8 mouse cellular contexts compared by ENCODE assay signal in genomic region chr9:106478101-106478500, GRCm38 (mm10). TPM values are rescaled to one million over a fixed set of nuclear protein-coding genes. Genes with fewer than 3 reads are reported as not detected.
DNase-seq lines count a peak whose midpoint lies in the region; ATAC-seq and TF ChIP-seq lines count a peak whose summit lies in the region.

No protein-coding gene starts in this region.

- TF ChIP-seq CTCF in C2C12 (IDR thresholded peaks at IDR 0.05; ENCODE audit: control insufficient read depth, insufficient read depth, insufficient read length) = no peak

- H3K79me2 ChIP-seq in C2C12 (ENCODE audit: control insufficient read depth, insufficient read depth) = peaks cover 52% of the 10 kb centered on the region

- H3K4me3 ChIP-seq in heart, embryonic 11.5 days (ENCODE audit: low read depth, low read length) = peak overlapping the region; percentile 57
- H3K4me3 ChIP-seq in C2C12 (ENCODE audit: insufficient read depth, poor library complexity, severe bottlenecking) = peak overlapping the region; percentile 61
- H3K4me3 ChIP-seq in embryonic facial prominence, embryonic 13.5 days = peak overlapping the region; percentile 77
- peak overlapping the region; percentile 61 for H3K4me3 ChIP-seq in intestine, embryonic 15.5 days (replicated peaks)
- peak overlapping the region; percentile 62 for H3K4me3 ChIP-seq in neural tube, embryonic 14.5 days (ENCODE audit: low read depth, low read length)

- no peak for DNase-seq in heart, adult 8-10 months (ENCODE audit: low spot score)
- no peak for DNase-seq in urinary bladder, postnatal 4 days (ENCODE audit: low spot score in 2 of 2)
- DNase-seq in retina, postnatal 1 day = no peak

- H3K79me3 ChIP-seq in C2C12 (ENCODE audit: low read depth) = peaks cover 18% of the 10 kb centered on the region

- no peak for ATAC-seq in heart, embryonic 11.5 days (replicated peaks; ENCODE audit: insufficient number of reproducible peaks, low FRiP score, low TSS enrichment)
- no peak for ATAC-seq in embryonic facial prominence, embryonic 13.5 days (ENCODE audit: insufficient number of reproducible peaks, insufficient read depth, low FRiP score, low TSS enrichment, low read depth)
- ATAC-seq in intestine, embryonic 15.5 days = no peak
- ATAC-seq in neural tube, embryonic 14.5 days (ENCODE audit: low read depth) = no peak

- peak overlapping the region; percentile 83 for H3ac ChIP-seq in C2C12 (ENCODE audit: control insufficient read depth, insufficient read length, low read depth)

- H3K4me2 ChIP-seq in heart, embryonic 11.5 days = peak overlapping the region; percentile 77
- H3K4me2 ChIP-seq in embryonic facial prominence, embryonic 13.5 days = peak overlapping the region; percentile 95
- peak overlapping the region; percentile 80 for H3K4me2 ChIP-seq in intestine, embryonic 15.5 days (replicated peaks)
- peak overlapping the region; percentile 87 for H3K4me2 ChIP-seq in neural tube, embryonic 14.5 days (ENCODE audit: low read depth, low read length)

- H3K36me3 ChIP-seq in heart, embryonic 11.5 days (ENCODE audit: control insufficient read depth, insufficient read depth, low read length) = peaks cover 5% of the 10 kb centered on the region
- H3K36me3 ChIP-seq in C2C12 (ENCODE audit: control insufficient read depth, insufficient read depth) = peaks cover 4% of the 10 kb centered on the region
- peaks cover 31% of the 10 kb centered on the region for H3K36me3 ChIP-seq in embryonic facial prominence, embryonic 13.5 days
- H3K36me3 ChIP-seq in intestine, embryonic 15.5 days = peaks cover 16% of the 10 kb centered on the region
- peaks cover 7% of the 10 kb centered on the region; the same call in 1 of the 2 replicates for H3K36me3 ChIP-seq in neural tube, embryonic 14.5 days (ENCODE audit: control insufficient read depth, insufficient read depth, low read length)

- H3K9me3 ChIP-seq in heart, embryonic 11.5 days (replicated peaks; ENCODE audit: control insufficient read depth, low read length) = no peaks in the 10 kb centered on the region
- no peaks in the 10 kb centered on the region for H3K9me3 ChIP-seq in embryonic facial prominence, embryonic 13.5 days
- no peaks in the 10 kb centered on the region for H3K9me3 ChIP-seq in intestine, embryonic 15.5 days
- H3K9me3 ChIP-seq in neural tube, embryonic 14.5 days (ENCODE audit: control insufficient read depth, low read length) = no peaks in the 10 kb centered on the region

- peaks cover 23% of the 10 kb centered on the region for H3K4me1 ChIP-seq in heart, embryonic 11.5 days (ENCODE audit: control insufficient read depth, insufficient read depth, low read length)
- peaks cover 46% of the 10 kb centered on the region for H3K4me1 ChIP-seq in embryonic facial prominence, embryonic 13.5 days
- H3K4me1 ChIP-seq in intestine, embryonic 15.5 days (replicated peaks) = peaks cover 37% of the 10 kb centered on the region
- peaks cover 9% of the 10 kb centered on the region for H3K4me1 ChIP-seq in neural tube, embryonic 14.5 days (ENCODE audit: control insufficient read depth, insufficient read depth, low read length)

- H3K27ac ChIP-seq in heart, embryonic 11.5 days (ENCODE audit: low read depth, low read length) = no peak overlapping the region
- no peak overlapping the region for H3K27ac ChIP-seq in embryonic facial prominence, embryonic 13.5 days
- H3K27ac ChIP-seq in intestine, embryonic 15.5 days = no peak overlapping the region
- H3K27ac ChIP-seq in neural tube, embryonic 14.5 days (ENCODE audit: low read depth, low read length) = no peak overlapping the region

- WGBS in heart, embryonic 11.5 days (ENCODE audit: insufficient replicate concordance) = 77% methylated on average over 9 of the region's 9 CpGs
- WGBS in embryonic facial prominence, embryonic 13.5 days = 75% methylated on average over 9 of the region's 9 CpGs
- WGBS in intestine, embryonic 15.5 days = 76% methylated on average over 9 of the region's 9 CpGs
- WGBS in neural tube, embryonic 14.5 days = 85% methylated on average over 9 of the region's 9 CpGs

- H3K9ac ChIP-seq in heart, embryonic 11.5 days (ENCODE audit: low read depth, low read length) = peak overlapping the region; percentile 63; the same call in 1 of the 2 replicates
- H3K9ac ChIP-seq in embryonic facial prominence, embryonic 13.5 days = peak overlapping the region; percentile 81
- H3K9ac ChIP-seq in intestine, embryonic 15.5 days = peak overlapping the region; percentile 48
- H3K9ac ChIP-seq in neural tube, embryonic 14.5 days (replicated peaks; ENCODE audit: low read depth, low read length) = peak overlapping the region; percentile 57

- no peaks in the 10 kb centered on the region for H3K27me3 ChIP-seq in heart, embryonic 11.5 days (ENCODE audit: control insufficient read depth, insufficient read depth, low read length)
- H3K27me3 ChIP-seq in C2C12 (ENCODE audit: control insufficient read depth, insufficient read depth, insufficient read length) = no peaks in the 10 kb centered on the region
- no peaks in the 10 kb centered on the region for H3K27me3 ChIP-seq in embryonic facial prominence, embryonic 13.5 days
- no peaks in the 10 kb centered on the region for H3K27me3 ChIP-seq in intestine, embryonic 15.5 days (replicated peaks)
- H3K27me3 ChIP-seq in neural tube, embryonic 14.5 days (ENCODE audit: control insufficient read depth, insufficient read depth, low read length) = no peaks in the 10 kb centered on the region

TF ChIP-seq in C2C12, 6 proteins besides CTCF, POLR2A, EP300 and RAD21:
- no peak for TF ChIP-seq USF1 (IDR thresholded peaks at IDR 0.05; ENCODE audit: low read depth)

RNA-seq across cellular contexts. Expression of gene Parp3, which starts 1.4 kb away (rescaled TPM):
- polyA plus RNA-seq in heart, embryonic 11.5 days (2014; fragmentation: Nextera tagmentation; extraction: Ambion mirVana) = 1.0 and 1.9 TPM in 2 replicates
- 10 to 100 TPM; 32.5 to 56.0 (median 41.7) TPM for total RNA-seq in heart, adult 8-10 months (2022)
- polyA plus RNA-seq in C2C12 (2012; fragmentation: generic; extraction: Trizol) = 26.8 TPM
- polyA plus RNA-seq in embryonic facial prominence, embryonic 13.5 days (2015; fragmentation: Nextera tagmentation; extraction: Ambion mirVana) = 3.2 and 4.1 TPM in 2 replicates
- polyA plus RNA-seq in intestine, embryonic 15.5 days (2015; fragmentation: Nextera tagmentation; extraction: Ambion mirVana) = 2.4 and 2.5 TPM in 2 replicates
- 0.17 and 0.36 TPM in 2 replicates for polyA plus RNA-seq in neural tube, embryonic 14.5 days (2014; fragmentation: Nextera tagmentation; extraction: Ambion mirVana)

RNA-seq across cellular contexts. Expression of gene Rrp9, which starts 2.3 kb away (rescaled TPM):
- polyA plus RNA-seq in heart, embryonic 11.5 days (2014; fragmentation: Nextera tagmentation; extraction: Ambion mirVana) = 31.3 and 32.9 TPM in 2 replicates
- total RNA-seq in heart, adult 8-10 months (2022) = 10 to 100 TPM; 22.5 to 28.3 (median 24.1) TPM
- 109 TPM for polyA plus RNA-seq in C2C12 (2012; fragmentation: generic; extraction: Trizol)
- 43.9 and 49.8 TPM in 2 replicates for polyA plus RNA-seq in embryonic facial prominence, embryonic 13.5 days (2015; fragmentation: Nextera tagmentation; extraction: Ambion mirVana)
- 49.9 and 50.0 TPM in 2 replicates for polyA plus RNA-seq in intestine, embryonic 15.5 days (2015; fragmentation: Nextera tagmentation; extraction: Ambion mirVana)
- 36.1 and 36.2 TPM in 2 replicates for polyA plus RNA-seq in neural tube, embryonic 14.5 days (2014; fragmentation: Nextera tagmentation; extraction: Ambion mirVana)

RNA-seq across cellular contexts. Expression of gene Gpr62, which starts 12.4 kb away (rescaled TPM):
- 0.25 and 0.46 TPM in 2 replicates for polyA plus RNA-seq in heart, embryonic 11.5 days (2014; fragmentation: Nextera tagmentation; extraction: Ambion mirVana)
- total RNA-seq in heart, adult 8-10 months (2022) = under 1 TPM in 1 of 4 experiments, not detected in 3; 0.19 TPM
- polyA plus RNA-seq in C2C12 (2012; fragmentation: generic; extraction: Trizol) = 0.29 TPM
- polyA plus RNA-seq in embryonic facial prominence, embryonic 13.5 days (2015; fragmentation: Nextera tagmentation; extraction: Ambion mirVana) = 0.53 TPM in 1 of 2 replicates, not detected in the other
- polyA plus RNA-seq in intestine, embryonic 15.5 days (2015; fragmentation: Nextera tagmentation; extraction: Ambion mirVana) = 0.20 and 0.45 TPM in 2 replicates
- polyA plus RNA-seq in neural tube, embryonic 14.5 days (2014; fragmentation: Nextera tagmentation; extraction: Ambion mirVana) = 1.5 and 1.7 TPM in 2 replicates

RNA-seq across cellular contexts. Expression of gene Iqcf1, which starts 21.7 kb away (rescaled TPM):
- polyA plus RNA-seq in heart, embryonic 11.5 days (2014; fragmentation: Nextera tagmentation; extraction: Ambion mirVana) = not detected in 2 replicates
- not detected for total RNA-seq in heart, adult 8-10 months (2022)
- 0.08 TPM for polyA plus RNA-seq in C2C12 (2012; fragmentation: generic; extraction: Trizol)
- not detected in 2 replicates for polyA plus RNA-seq in embryonic facial prominence, embryonic 13.5 days (2015; fragmentation: Nextera tagmentation; extraction: Ambion mirVana)
- not detected in 2 replicates for polyA plus RNA-seq in intestine, embryonic 15.5 days (2015; fragmentation: Nextera tagmentation; extraction: Ambion mirVana)
- polyA plus RNA-seq in neural tube, embryonic 14.5 days (2014; fragmentation: Nextera tagmentation; extraction: Ambion mirVana) = not detected in 2 replicates

RNA-seq across cellular contexts. Expression of gene Pcbp4, which starts 25.0 kb away (rescaled TPM):
- polyA plus RNA-seq in heart, embryonic 11.5 days (2014; fragmentation: Nextera tagmentation; extraction: Ambion mirVana) = 77.0 and 80.4 TPM in 2 replicates
- total RNA-seq in heart, adult 8-10 months (2022) = 10 to 100 TPM; 72.2 to 76.0 (median 74.5) TPM
- polyA plus RNA-seq in C2C12 (2012; fragmentation: generic; extraction: Trizol) = 294 TPM
- polyA plus RNA-seq in embryonic facial prominence, embryonic 13.5 days (2015; fragmentation: Nextera tagmentation; extraction: Ambion mirVana) = 128 and 133 TPM in 2 replicates
- 43.7 and 49.5 TPM in 2 replicates for polyA plus RNA-seq in intestine, embryonic 15.5 days (2015; fragmentation: Nextera tagmentation; extraction: Ambion mirVana)
- 166 and 182 TPM in 2 replicates for polyA plus RNA-seq in neural tube, embryonic 14.5 days (2014; fragmentation: Nextera tagmentation; extraction: Ambion mirVana)
